Mouse (Mus musculus): ENCODE data around the gene Zdhhc3. TPM values are rescaled to one million over a fixed set of nuclear protein-coding genes. Genes with fewer than 3 reads are reported as not detected.

Gene Zdhhc3
- polyA plus RNA-seq, 1 experiment, result 48.2 TPM

- Histone ChIP-seq H3K36me3 (ENCODE audit: control insufficient read depth, insufficient read depth, low read length, poor library complexity, severe bottlenecking) (0 out of 2 replicates have a peak, but pooled peaks cover 3% of the 10 kb centered on the region), H3K27ac (ENCODE audit: insufficient read depth, low read length) (no peak overlapping the region), H3K4me1 (ENCODE audit: control insufficient read depth, insufficient read depth, low read length) (no peaks in the 10 kb centered on the region), H3K27me3 (ENCODE audit: control insufficient read depth, insufficient read depth, low read length, poor library complexity, severe bottlenecking) (no peaks in the 10 kb centered on the region), H3K4me3 (ENCODE audit: low read depth, low read length) (no peak overlapping the region), H3K9ac (ENCODE audit: low read depth, poor library complexity, severe bottlenecking) (no peak overlapping the region), H3K9me3 (replicated peaks; ENCODE audit: control insufficient read depth, insufficient read depth, low read length, poor library complexity, severe bottlenecking) (no peaks in the 10 kb centered on the region)
- TF ChIP-seq POLR2A (IDR thresholded peaks at IDR 0.05; ENCODE audit: insufficient read depth, low read length) (no peak), EP300 (IDR thresholded peaks at IDR 0.05; ENCODE audit: insufficient read depth, low read depth, low read length) (no peak), CTCF (IDR thresholded peaks at IDR 0.05; ENCODE audit: low read depth, low read length) (no peak)
These were observed 5.8 kb downstream of the Zdhhc3 start for GRCm38 (mm10) chr9:123107186-123107585.

- no peak for TF ChIP-seq CTCF (IDR thresholded peaks at IDR 0.05; ENCODE audit: low read depth, low read length)
- TF ChIP-seq POLR2A (IDR thresholded peaks at IDR 0.05; ENCODE audit: insufficient read depth, low read length), result no peak
- TF ChIP-seq EP300 (IDR thresholded peaks at IDR 0.05; ENCODE audit: insufficient read depth, low read depth, low read length), result no peak
- peaks cover 12% of the 10 kb centered on the region for H3K36me3 ChIP-seq (ENCODE audit: control insufficient read depth, insufficient read depth, low read length, poor library complexity, severe bottlenecking)
- no peaks in the 10 kb centered on the region for H3K9me3 ChIP-seq (replicated peaks; ENCODE audit: control insufficient read depth, insufficient read depth, low read length, poor library complexity, severe bottlenecking)
- no peak overlapping the region for H3K9ac ChIP-seq (ENCODE audit: low read depth, poor library complexity, severe bottlenecking)
- no peak overlapping the region for H3K4me3 ChIP-seq (ENCODE audit: low read depth, low read length)
- H3K4me1 ChIP-seq (ENCODE audit: control insufficient read depth, insufficient read depth, low read length), result no peaks in the 10 kb centered on the region
- no peaks in the 10 kb centered on the region for H3K27me3 ChIP-seq (ENCODE audit: control insufficient read depth, insufficient read depth, low read length, poor library complexity, severe bottlenecking)
- H3K27ac ChIP-seq (ENCODE audit: insufficient read depth, low read length), result no peak overlapping the region
These were observed 8.6 kb downstream of the Zdhhc3 start for GRCm38 (mm10) chr9:123104362-123104761.

GRCm38 (mm10) chr9:123103425-123103824 lies 9.6 kb downstream of the Zdhhc3 start:
- Histone ChIP-seq H3K27me3 (ENCODE audit: control insufficient read depth, insufficient read depth, low read length, poor library complexity, severe bottlenecking) (no peaks in the 10 kb centered on the region), H3K4me3 (ENCODE audit: low read depth, low read length) (no peak overlapping the region), H3K36me3 (ENCODE audit: control insufficient read depth, insufficient read depth, low read length, poor library complexity, severe bottlenecking) (peaks cover 16% of the 10 kb centered on the region), H3K9me3 (replicated peaks; ENCODE audit: control insufficient read depth, insufficient read depth, low read length, poor library complexity, severe bottlenecking) (no peaks in the 10 kb centered on the region), H3K4me1 (ENCODE audit: control insufficient read depth, insufficient read depth, low read length) (no peaks in the 10 kb centered on the region), H3K9ac (ENCODE audit: low read depth, poor library complexity, severe bottlenecking) (no peak overlapping the region), H3K27ac (ENCODE audit: insufficient read depth, low read length) (no peak overlapping the region)
- no peak for TF ChIP-seq CTCF (IDR thresholded peaks at IDR 0.05; ENCODE audit: low read depth, low read length)
- no peak for TF ChIP-seq EP300 (IDR thresholded peaks at IDR 0.05; ENCODE audit: insufficient read depth, low read depth, low read length)
- no peak for TF ChIP-seq POLR2A (IDR thresholded peaks at IDR 0.05; ENCODE audit: insufficient read depth, low read length)

- no peak overlapping the region for H3K4me3 ChIP-seq (ENCODE audit: low read depth, low read length)
- no peak overlapping the region for H3K27ac ChIP-seq (ENCODE audit: insufficient read depth, low read length)
- H3K9me3 ChIP-seq (replicated peaks; ENCODE audit: control insufficient read depth, insufficient read depth, low read length, poor library complexity, severe bottlenecking), result no peaks in the 10 kb centered on the region
- no peaks in the 10 kb centered on the region for H3K27me3 ChIP-seq (ENCODE audit: control insufficient read depth, insufficient read depth, low read length, poor library complexity, severe bottlenecking)
- H3K36me3 ChIP-seq (ENCODE audit: control insufficient read depth, insufficient read depth, low read length, poor library complexity, severe bottlenecking), result peaks cover 33% of the 10 kb centered on the region
- no peak for TF ChIP-seq POLR2A (IDR thresholded peaks at IDR 0.05; ENCODE audit: insufficient read depth, low read length)
- no peak overlapping the region for H3K9ac ChIP-seq (ENCODE audit: low read depth, poor library complexity, severe bottlenecking)
- H3K4me1 ChIP-seq (ENCODE audit: control insufficient read depth, insufficient read depth, low read length), result no peaks in the 10 kb centered on the region
These were observed 13.2 kb downstream of the Zdhhc3 start for GRCm38 (mm10) chr9:123099631-123100455.

GRCm38 (mm10) chr9:123090844-123091243 lies 22.2 kb downstream of the Zdhhc3 start:
- Histone ChIP-seq H3K9ac (ENCODE audit: low read depth, poor library complexity, severe bottlenecking) (no peak overlapping the region), H3K4me3 (ENCODE audit: low read depth, low read length) (no peak overlapping the region), H3K27ac (ENCODE audit: insufficient read depth, low read length) (no peak overlapping the region), H3K36me3 (ENCODE audit: control insufficient read depth, insufficient read depth, low read length, poor library complexity, severe bottlenecking) (peaks cover 28% of the 10 kb centered on the region), H3K4me1 (ENCODE audit: control insufficient read depth, insufficient read depth, low read length) (no peaks in the 10 kb centered on the region), H3K9me3 (replicated peaks; ENCODE audit: control insufficient read depth, insufficient read depth, low read length, poor library complexity, severe bottlenecking) (no peaks in the 10 kb centered on the region), H3K27me3 (ENCODE audit: control insufficient read depth, insufficient read depth, low read length, poor library complexity, severe bottlenecking) (no peaks in the 10 kb centered on the region)
- TF ChIP-seq EP300 (IDR thresholded peaks at IDR 0.05; ENCODE audit: insufficient read depth, low read depth, low read length) (no peak), POLR2A (IDR thresholded peaks at IDR 0.05; ENCODE audit: insufficient read depth, low read length) (no peak)

GRCm38 (mm10) chr9:123087558-123087957 lies 25.4 kb downstream of the Zdhhc3 start:
- no peak overlapping the region for H3K27ac ChIP-seq (ENCODE audit: insufficient read depth, low read length)
- H3K4me1 ChIP-seq (ENCODE audit: control insufficient read depth, insufficient read depth, low read length), result no peaks in the 10 kb centered on the region
- H3K9ac ChIP-seq (ENCODE audit: low read depth, poor library complexity, severe bottlenecking), result no peak overlapping the region
- H3K27me3 ChIP-seq (ENCODE audit: control insufficient read depth, insufficient read depth, low read length, poor library complexity, severe bottlenecking), result no peaks in the 10 kb centered on the region
- TF ChIP-seq EP300 (IDR thresholded peaks at IDR 0.05; ENCODE audit: insufficient read depth, low read depth, low read length) (no peak), POLR2A (IDR thresholded peaks at IDR 0.05; ENCODE audit: insufficient read depth, low read length) (no peak), CTCF (IDR thresholded peaks at IDR 0.05; ENCODE audit: low read depth, low read length) (no peak)
- H3K9me3 ChIP-seq (replicated peaks; ENCODE audit: control insufficient read depth, insufficient read depth, low read length, poor library complexity, severe bottlenecking), result no peaks in the 10 kb centered on the region
- H3K4me3 ChIP-seq (ENCODE audit: low read depth, low read length), result no peak overlapping the region
- H3K36me3 ChIP-seq (ENCODE audit: control insufficient read depth, insufficient read depth, low read length, poor library complexity, severe bottlenecking), result peaks cover 31% of the 10 kb centered on the region
